Mouse (Mus musculus): ENCODE measurements around the gene Ahctf1. TPM values are rescaled to one million over a fixed set of nuclear protein-coding genes. Genes with fewer than 3 reads are reported as not detected.

Gene Ahctf1
- polyA plus RNA-seq, 1 experiment from 2014 or later: 15.1 TPM

DNA sequence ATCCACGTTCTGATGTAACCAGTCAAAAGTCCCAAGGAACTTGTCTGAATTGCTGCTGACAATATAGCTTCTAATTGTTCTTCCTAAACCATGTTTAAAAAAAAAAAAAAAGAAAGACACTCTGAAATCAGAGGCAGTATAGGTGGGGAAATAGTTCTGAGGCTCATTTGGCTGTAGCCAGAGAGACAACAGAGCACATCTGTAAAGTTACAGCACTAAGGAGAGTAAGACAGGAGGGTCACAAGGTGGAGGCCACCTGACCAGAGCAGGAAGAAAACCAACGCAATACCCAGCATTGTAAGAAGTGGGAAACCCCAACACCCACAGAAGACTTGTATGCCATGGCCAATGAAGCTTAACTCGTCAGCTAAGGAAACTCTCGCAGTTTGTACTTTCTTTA is 19.4 kb downstream of the Ahctf1 start:
- no peak overlapping the region for H3K9ac ChIP-seq (ENCODE audit: low read depth, low read length)
- no peak for TF ChIP-seq CTCF (IDR thresholded peaks at IDR 0.05; ENCODE audit: low read depth)
- no peak overlapping the region for H3K27ac ChIP-seq
- peaks cover 63% of the 10 kb centered on the region for H3K36me3 ChIP-seq (ENCODE audit: insufficient read depth, low read length)
- H3K4me2 ChIP-seq (ENCODE audit: low read length): no peak overlapping the region
- no peaks in the 10 kb centered on the region for H3K4me1 ChIP-seq (replicated peaks; ENCODE audit: insufficient read depth, low read length)
- no peak overlapping the region for H3K4me3 ChIP-seq (replicated peaks; ENCODE audit: low read depth, low read length)
- no peak for ATAC-seq (replicated peaks; ENCODE audit: low FRiP score, low read depth)
- WGBS: 90% methylated on average over 4 of the region's 4 CpGs
- no peaks in the 10 kb centered on the region for H3K9me3 ChIP-seq (replicated peaks; ENCODE audit: low read length)
- H3K27me3 ChIP-seq (ENCODE audit: insufficient read depth, low read length): no peaks in the 10 kb centered on the region
- DNase-seq (ENCODE audit: low spot score): no peak

DNA sequence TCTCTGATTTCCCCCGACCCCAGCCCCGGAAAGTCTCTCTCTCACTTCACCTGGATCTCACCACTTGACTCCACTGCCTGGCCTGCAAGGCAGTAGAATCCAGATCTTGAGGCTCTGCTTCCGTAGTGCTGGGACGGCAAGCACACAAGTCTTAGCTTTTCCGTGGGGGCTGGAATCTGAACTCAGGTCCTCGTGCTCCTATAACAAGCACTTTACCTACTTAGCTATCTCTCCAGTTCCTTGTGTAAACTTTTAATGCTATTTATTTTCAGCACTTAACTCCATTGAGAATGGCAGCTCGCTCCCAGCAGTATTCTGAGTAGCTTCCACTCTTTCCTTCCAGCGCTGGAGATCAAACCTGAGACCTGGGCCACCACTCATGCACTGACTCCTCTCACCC is 26.6 kb downstream of the Ahctf1 start:
- 97% methylated on average over 8 of the region's 8 CpGs for WGBS
- ATAC-seq (replicated peaks; ENCODE audit: low FRiP score, low read depth): no peak
- peaks cover 64% of the 10 kb centered on the region for H3K36me3 ChIP-seq (ENCODE audit: insufficient read depth, low read length)

DNA sequence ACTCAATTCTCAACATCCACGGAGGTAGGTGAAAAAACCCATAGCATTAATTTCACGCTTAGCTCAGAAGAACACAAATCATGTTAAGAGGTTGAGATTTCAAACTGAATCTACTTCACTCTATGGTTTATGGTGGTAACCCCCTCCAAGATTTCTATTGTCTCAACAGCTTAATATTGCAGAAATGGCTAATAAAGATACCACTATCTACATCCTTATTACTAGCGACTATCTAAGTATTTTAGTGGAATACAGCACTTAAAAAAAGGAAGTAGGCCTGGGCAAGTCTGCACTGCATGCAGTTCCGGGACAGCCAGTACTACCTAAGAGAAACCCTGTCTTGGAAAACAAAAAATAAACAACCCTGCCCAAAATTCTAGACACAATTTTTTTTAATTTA is 42.9 kb downstream of the Ahctf1 start:
- Histone ChIP-seq H3K9ac (ENCODE audit: low read depth, low read length) (no peak overlapping the region), H3K4me1 (replicated peaks; ENCODE audit: insufficient read depth, low read length) (no peaks in the 10 kb centered on the region), H3K9me3 (replicated peaks; ENCODE audit: low read length) (no peaks in the 10 kb centered on the region), H3K4me2 (ENCODE audit: low read length) (no peak overlapping the region), H3K27ac (no peak overlapping the region), H3K27me3 (ENCODE audit: insufficient read depth, low read length) (no peaks in the 10 kb centered on the region), H3K36me3 (ENCODE audit: insufficient read depth, low read length) (peaks cover 54% of the 10 kb centered on the region), H3K4me3 (replicated peaks; ENCODE audit: low read depth, low read length) (no peak overlapping the region)
- WGBS: 89% methylated on average over 4 of the region's 4 CpGs
- ATAC-seq (replicated peaks; ENCODE audit: low FRiP score, low read depth) (no peak), DNase-seq (ENCODE audit: low spot score) (no peak)
- TF ChIP-seq CTCF (IDR thresholded peaks at IDR 0.05; ENCODE audit: low read depth): no peak

More for the DNA sequence above, 26.6 kb downstream of the Ahctf1 start:
- H3K4me2 ChIP-seq (ENCODE audit: low read length): no peak overlapping the region
- H3K4me1 ChIP-seq (replicated peaks; ENCODE audit: insufficient read depth, low read length): no peaks in the 10 kb centered on the region
- no peak overlapping the region for H3K9ac ChIP-seq (ENCODE audit: low read depth, low read length)
- H3K27me3 ChIP-seq (ENCODE audit: insufficient read depth, low read length): no peaks in the 10 kb centered on the region
- H3K9me3 ChIP-seq (replicated peaks; ENCODE audit: low read length): no peaks in the 10 kb centered on the region
- no peak overlapping the region for H3K27ac ChIP-seq
- no peak for DNase-seq (ENCODE audit: low spot score)
- no peak for TF ChIP-seq CTCF (IDR thresholded peaks at IDR 0.05; ENCODE audit: low read depth)
- H3K4me3 ChIP-seq (replicated peaks; ENCODE audit: low read depth, low read length): no peak overlapping the region

DNA sequence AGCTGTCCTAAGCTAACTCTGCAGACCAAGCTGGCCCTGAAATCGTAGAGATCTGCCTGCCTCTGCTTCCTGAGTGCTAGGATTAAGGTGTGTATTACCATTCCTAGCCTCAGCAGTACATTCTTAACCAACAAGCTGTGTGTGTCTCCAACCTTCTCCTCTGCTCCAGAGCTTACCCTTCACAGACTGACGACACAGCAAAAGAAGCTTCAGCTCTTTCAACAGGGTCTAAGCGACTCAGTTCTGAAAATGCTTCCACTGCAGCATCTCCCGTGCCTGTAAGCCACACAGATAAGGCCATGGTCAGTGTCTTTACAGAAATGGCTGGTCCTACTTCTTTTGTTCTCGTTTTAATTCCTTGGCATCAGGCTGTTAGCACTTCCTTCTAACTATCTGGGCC is 43.4 kb downstream of the Ahctf1 start:
- H3K27me3 ChIP-seq (ENCODE audit: insufficient read depth, low read length): no peaks in the 10 kb centered on the region
- H3K9me3 ChIP-seq (replicated peaks; ENCODE audit: low read length): no peaks in the 10 kb centered on the region
- no peak overlapping the region for H3K27ac ChIP-seq
- ATAC-seq (replicated peaks; ENCODE audit: low FRiP score, low read depth) (no peak), DNase-seq (ENCODE audit: low spot score) (no peak)
- H3K9ac ChIP-seq (ENCODE audit: low read depth, low read length): no peak overlapping the region
- no peak overlapping the region for H3K4me3 ChIP-seq (replicated peaks; ENCODE audit: low read depth, low read length)
- 96% methylated on average over 5 of the region's 5 CpGs for WGBS
- peaks cover 54% of the 10 kb centered on the region for H3K36me3 ChIP-seq (ENCODE audit: insufficient read depth, low read length)
- H3K4me2 ChIP-seq (ENCODE audit: low read length): no peak overlapping the region
- no peak for TF ChIP-seq CTCF (IDR thresholded peaks at IDR 0.05; ENCODE audit: low read depth)
- H3K4me1 ChIP-seq (replicated peaks; ENCODE audit: insufficient read depth, low read length): no peaks in the 10 kb centered on the region

DNA sequence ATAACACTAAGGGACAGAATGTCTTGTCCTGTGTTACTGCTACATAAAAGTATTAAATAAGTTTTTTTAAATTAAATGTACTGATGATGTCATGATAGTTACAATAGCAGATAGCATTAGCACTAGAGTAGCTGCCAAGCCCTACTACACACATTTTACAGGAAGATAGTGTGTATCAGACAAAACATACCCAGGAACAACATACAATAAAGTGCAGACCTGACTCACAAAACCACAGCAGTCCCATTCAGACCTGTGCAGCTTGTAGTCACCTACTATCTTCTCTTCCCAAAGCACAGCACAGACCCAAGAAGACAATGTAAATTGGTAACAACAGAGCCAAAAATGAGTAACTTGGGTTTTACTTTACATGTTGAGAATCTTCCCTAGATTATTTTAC is 47.0 kb downstream of the Ahctf1 start:
- no peaks in the 10 kb centered on the region for H3K9me3 ChIP-seq (replicated peaks; ENCODE audit: low read length)
- H3K4me2 ChIP-seq (ENCODE audit: low read length): no peak overlapping the region
- DNase-seq (ENCODE audit: low spot score) (no peak), ATAC-seq (replicated peaks; ENCODE audit: low FRiP score, low read depth) (no peak)
- H3K36me3 ChIP-seq (ENCODE audit: insufficient read depth, low read length): peaks cover 61% of the 10 kb centered on the region
- H3K4me1 ChIP-seq (replicated peaks; ENCODE audit: insufficient read depth, low read length): no peaks in the 10 kb centered on the region
- no peak overlapping the region for H3K9ac ChIP-seq (ENCODE audit: low read depth, low read length)
- no peak overlapping the region for H3K4me3 ChIP-seq (replicated peaks; ENCODE audit: low read depth, low read length)
- no peaks in the 10 kb centered on the region for H3K27me3 ChIP-seq (ENCODE audit: insufficient read depth, low read length)
- H3K27ac ChIP-seq: no peak overlapping the region
- no peak for TF ChIP-seq CTCF (IDR thresholded peaks at IDR 0.05; ENCODE audit: low read depth)

DNA sequence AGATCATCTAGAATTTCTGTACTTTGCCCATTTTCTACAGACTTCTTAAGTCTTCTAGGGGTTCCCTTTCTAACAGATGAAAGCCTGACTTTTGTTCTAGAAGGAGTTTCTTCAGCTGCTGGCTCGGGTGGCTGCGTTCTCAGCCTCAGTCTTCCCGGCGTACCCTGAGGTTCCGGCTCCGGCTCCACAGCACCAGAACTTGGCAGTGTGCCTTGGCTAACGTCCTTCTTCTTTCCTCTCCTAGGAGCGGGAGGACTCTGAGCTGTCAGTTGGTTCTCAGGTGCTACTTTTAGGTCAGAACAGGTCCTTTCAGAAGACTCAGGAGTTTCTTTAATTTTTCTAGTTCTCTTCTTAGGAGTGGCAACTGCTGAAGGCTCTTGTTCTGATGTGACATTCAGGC is 50.5 kb downstream of the Ahctf1 start:
- no peak for TF ChIP-seq CTCF (IDR thresholded peaks at IDR 0.05; ENCODE audit: low read depth)
- ATAC-seq (replicated peaks; ENCODE audit: low FRiP score, low read depth) (no peak), DNase-seq (ENCODE audit: low spot score) (no peak)
- Histone ChIP-seq H3K4me1 (replicated peaks; ENCODE audit: insufficient read depth, low read length) (no peaks in the 10 kb centered on the region), H3K4me2 (ENCODE audit: low read length) (no peak overlapping the region), H3K36me3 (ENCODE audit: insufficient read depth, low read length) (peaks cover 57% of the 10 kb centered on the region), H3K4me3 (replicated peaks; ENCODE audit: low read depth, low read length) (no peak overlapping the region), H3K27ac (no peak overlapping the region), H3K9ac (ENCODE audit: low read depth, low read length) (no peak overlapping the region), H3K27me3 (ENCODE audit: insufficient read depth, low read length) (no peaks in the 10 kb centered on the region), H3K9me3 (replicated peaks; ENCODE audit: low read length) (no peaks in the 10 kb centered on the region)
- 93% methylated on average over 8 of the region's 8 CpGs for WGBS

DNA sequence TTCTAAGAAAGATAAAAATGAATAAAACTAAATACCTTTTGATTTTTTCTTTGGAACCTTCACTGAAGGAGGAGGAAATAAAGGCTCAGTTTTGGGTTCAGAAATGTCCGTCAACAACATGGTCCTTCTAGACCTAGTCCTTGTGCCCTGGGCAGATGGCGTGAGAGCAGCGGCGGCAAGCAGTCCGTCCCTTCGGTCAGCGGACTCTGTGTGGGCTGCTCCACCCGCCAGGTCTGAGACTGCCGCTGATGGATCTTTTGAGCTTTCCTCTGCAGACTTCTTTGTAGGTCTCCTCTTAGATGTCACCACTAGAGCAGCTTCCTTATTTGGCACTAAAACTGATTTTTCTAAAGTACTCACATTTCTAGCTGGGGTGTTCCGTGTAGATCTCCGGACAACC is 51.2 kb downstream of the Ahctf1 start:
- 96% methylated on average over 11 of the region's 11 CpGs for WGBS
- H3K4me1 ChIP-seq (replicated peaks; ENCODE audit: insufficient read depth, low read length): no peaks in the 10 kb centered on the region
- H3K9ac ChIP-seq (ENCODE audit: low read depth, low read length): no peak overlapping the region
- no peaks in the 10 kb centered on the region for H3K27me3 ChIP-seq (ENCODE audit: insufficient read depth, low read length)
- H3K4me2 ChIP-seq (ENCODE audit: low read length): no peak overlapping the region
- peaks cover 58% of the 10 kb centered on the region for H3K36me3 ChIP-seq (ENCODE audit: insufficient read depth, low read length)
- no peak for TF ChIP-seq CTCF (IDR thresholded peaks at IDR 0.05; ENCODE audit: low read depth)
- no peak for DNase-seq (ENCODE audit: low spot score)
- no peak for ATAC-seq (replicated peaks; ENCODE audit: low FRiP score, low read depth)
- no peak overlapping the region for H3K27ac ChIP-seq
- no peak overlapping the region for H3K4me3 ChIP-seq (replicated peaks; ENCODE audit: low read depth, low read length)
- no peaks in the 10 kb centered on the region for H3K9me3 ChIP-seq (replicated peaks; ENCODE audit: low read length)
